Mouse (Mus musculus) embryo, embryonic 10 days (tissue): ENCODE data around the gene Ffar2.
"Not testable (repeated sequence)": the region's sequence is repeated elsewhere in the genome, so short reads cannot be mapped to it uniquely, and the experiment has no call there.

Experiments
- DNase-seq: peaks from one replicate; pipeline ENCODE4 v3.0.0-alpha.2; 2015; ENCODE audit warnings: low spot score

The Ffar2 gene

GRCm38 (mm10) chr7:30823675-30824074, at the start of gene Ffar2:
TSS of gene Ffar2 (minus strand) at chr7:30823775.
- DNase-seq: no peak

- DNase-seq: peak; percentile 81
Measured at GRCm38 (mm10) chr7:30873083-30873482, 49.5 kb upstream of the Ffar2 start.

- no peak for DNase-seq
Measured at GRCm38 (mm10) chr7:30863386-30863785, 39.8 kb upstream of the Ffar2 start.

DNA sequence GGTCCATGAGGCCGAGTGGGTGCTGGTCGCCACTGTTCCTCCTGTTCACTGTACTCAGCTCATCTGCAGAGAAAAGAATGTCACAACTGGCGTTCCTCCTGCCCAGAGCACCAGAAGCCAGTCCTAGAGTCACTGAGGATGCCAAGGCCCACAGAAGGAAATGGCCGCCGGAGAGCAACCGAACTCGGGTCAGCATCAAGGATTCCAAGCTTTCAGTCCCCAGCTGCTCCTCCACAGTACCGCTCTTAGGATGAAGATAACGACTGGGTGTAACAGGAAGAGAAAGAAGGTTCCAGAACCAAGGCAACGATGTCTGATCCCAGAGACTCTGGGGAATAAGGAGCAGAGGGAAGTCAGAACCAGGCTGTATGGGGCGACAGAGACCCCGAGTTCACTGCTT, 37.9 kb upstream of the Ffar2 start, which contains the start of gene Ffar1:
Ffar1 (minus strand) TSS at position 101 of the 400 bp plus-strand sequence.
- no peak for DNase-seq

GRCm38 (mm10) chr7:30859635-30860402, 36.2 kb upstream of the Ffar2 start:
- peak; percentile 86 for DNase-seq

DNA sequence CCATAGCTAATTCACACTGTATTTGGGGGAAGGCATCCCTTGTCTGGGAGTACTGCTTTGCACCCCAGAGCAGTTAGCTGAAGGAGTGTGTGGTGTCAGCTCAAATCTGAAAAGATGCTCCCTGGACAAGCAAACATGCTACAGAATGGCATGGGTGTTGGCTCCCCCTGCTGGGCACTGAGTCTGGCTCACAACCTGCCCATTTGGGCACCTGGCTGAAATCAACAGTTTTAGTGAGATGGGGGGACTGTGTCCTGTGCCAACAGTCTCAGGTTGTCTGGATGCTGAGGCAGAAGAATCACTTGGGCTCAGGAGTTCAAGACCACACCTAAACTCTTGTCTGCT, 35.7 kb upstream of the Ffar2 start:
- DNase-seq: peak; percentile 84

DNA sequence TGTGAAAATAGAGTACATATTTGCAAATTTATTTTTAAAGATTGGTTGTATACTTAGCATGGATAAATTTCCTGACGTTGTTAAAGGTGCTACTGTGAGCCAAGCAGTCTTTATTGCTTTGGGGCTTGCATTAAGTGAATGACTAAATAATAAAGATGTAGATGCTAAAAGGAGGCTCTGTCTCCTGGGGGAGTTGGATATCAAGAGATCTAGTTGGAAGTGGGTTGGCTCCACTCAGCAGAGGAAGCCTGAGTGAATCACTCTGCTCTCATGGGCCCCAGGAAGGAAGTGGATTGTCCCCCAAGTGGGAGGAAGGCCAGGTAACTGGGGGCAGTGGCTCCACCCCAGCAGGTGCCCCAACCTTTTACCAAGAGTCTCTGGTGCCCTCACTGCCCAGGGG, 34.2 kb upstream of the Ffar2 start:
- DNase-seq: no peak

- no peak for DNase-seq
Measured at GRCm38 (mm10) chr7:30856078-30856477, 32.5 kb upstream of the Ffar2 start, which contains the start of gene Ffar3. TSS of gene Ffar3 (minus strand) at chr7:30856178.

DNA sequence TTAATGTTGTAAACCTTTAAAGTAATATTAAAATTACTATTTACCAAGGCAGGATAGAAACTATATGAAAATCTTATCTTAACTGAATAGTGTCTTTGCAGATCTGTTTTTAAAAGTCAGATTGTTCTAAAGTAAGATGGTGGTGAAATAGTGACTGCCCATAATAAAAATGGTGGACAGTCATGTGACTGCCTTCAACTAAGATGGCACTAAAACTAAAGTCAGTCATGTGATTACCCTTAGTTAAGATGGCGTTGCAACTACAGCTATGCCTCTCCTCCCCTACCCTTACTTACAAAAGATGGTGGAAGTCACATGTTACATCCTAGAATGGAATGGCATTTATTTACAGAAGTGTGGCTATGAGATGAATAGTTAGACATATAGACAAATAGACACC, 27.8 kb upstream of the Ffar2 start:
- DNase-seq: no peak

DNA sequence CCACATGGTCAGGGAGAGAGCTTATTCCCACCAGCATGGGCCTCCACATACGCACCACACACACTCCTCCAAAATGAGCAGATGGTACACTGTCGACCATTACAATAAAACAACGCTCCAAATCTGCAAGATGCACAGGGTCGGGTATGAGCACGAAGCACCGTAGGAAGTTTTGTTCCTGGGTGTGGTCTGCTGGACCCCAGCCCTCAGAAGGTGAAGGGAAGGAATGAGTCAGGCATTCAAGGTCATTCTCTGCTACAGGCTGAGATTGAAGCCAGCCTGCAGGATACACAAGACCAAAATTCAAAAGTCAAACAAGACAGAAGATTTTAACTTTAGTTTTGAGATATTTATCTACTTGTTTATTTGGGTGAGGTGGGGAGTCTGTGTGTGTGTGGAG, 24.4 kb upstream of the Ffar2 start:
- no peak for DNase-seq

DNA sequence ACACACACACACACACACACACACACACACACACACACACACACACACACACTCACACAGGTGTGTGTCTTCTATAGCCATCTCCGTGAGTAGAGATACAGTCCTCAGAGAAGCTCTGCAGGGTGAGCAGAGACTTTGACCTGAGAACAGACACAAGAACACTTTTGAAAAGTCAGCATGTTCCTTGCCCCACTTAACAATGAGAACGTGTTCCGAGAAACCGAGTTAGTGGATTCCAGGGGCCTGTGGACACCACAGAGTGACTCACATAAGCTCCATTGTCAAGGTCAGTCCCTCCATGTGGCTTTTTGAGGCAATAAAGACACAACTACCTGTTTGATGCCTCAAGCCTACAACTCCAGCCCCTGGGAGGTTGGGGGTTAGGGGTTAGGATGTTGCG, 23.8 kb upstream of the Ffar2 start:
- no peak for DNase-seq

- no peak for DNase-seq
Measured at GRCm38 (mm10) chr7:30846505-30847053, 23.0 kb upstream of the Ffar2 start.

DNA sequence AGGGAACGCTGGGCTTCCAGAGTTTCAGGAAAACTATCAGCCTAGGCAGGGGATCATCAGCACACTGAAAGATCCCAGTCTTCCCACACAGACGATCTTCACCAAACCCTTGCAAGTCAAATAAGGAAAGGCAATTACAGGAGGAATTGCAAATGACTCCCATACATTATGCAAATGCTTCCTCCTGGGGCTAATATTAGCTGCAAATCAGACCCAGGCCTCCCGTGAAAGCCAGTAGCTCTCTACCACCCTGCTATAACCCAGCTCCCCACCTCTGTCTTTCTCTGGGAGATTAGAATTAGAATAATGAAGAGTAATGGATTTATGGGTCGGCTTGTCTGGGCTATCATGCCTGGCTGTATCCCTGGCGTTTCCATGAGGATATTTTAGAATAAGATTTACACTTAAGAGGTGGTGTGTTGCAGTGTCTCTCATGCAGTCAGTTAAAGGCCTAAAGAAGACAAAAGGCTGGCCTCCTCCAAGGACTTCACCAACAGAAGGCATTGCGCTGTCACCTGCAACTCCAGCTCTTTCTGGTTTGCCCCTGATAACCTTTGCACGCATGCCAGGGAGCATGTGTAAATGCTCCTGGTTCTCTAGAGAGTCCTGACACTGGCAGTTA, 21.2 kb upstream of the Ffar2 start:
- no peak for DNase-seq

- no peak for DNase-seq
Measured at GRCm38 (mm10) chr7:30842092-30842491, 18.5 kb upstream of the Ffar2 start.

- DNase-seq: no peak
Measured at GRCm38 (mm10) chr7:30841379-30841778, 17.8 kb upstream of the Ffar2 start.

DNA sequence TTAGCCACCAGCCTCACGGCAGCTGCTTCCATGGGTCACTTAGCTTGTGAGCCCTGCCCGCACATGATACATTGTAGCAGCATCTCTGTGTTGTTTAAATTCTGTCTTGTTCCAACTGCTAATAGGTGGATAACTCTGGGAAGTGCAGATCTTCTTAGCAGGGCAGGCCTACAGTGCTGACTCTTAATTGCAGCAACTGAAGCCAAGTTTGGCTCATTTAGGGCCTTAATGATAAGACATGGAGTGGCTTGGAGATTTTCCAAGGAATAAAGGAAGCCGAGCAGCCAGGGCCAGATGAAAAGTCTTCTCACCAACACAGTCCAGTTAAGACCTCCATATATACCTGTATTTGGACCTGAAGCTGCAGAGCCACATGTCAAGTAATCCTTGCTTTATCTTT, 16.7 kb upstream of the Ffar2 start:
- DNase-seq: no peak

DNA sequence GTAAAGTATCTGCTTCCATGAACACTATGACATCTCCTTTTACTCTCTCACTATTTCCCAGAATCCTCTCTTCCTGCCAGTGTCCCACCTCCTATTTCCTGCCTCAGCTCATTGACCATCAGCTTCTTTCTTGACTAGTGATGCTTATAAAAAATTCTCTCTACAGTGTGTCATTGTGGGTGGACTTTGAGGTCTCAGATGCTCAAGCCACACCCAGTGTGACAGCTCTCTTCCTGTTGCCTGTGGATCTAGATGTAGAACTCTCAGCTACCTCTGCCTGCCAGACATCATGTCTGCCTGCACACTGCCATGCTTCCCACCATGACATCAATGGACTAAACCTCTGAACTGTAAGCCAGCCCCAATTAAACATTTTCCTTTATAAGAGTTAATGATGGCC, 13.7 kb upstream of the Ffar2 start:
- no peak for DNase-seq

DNA sequence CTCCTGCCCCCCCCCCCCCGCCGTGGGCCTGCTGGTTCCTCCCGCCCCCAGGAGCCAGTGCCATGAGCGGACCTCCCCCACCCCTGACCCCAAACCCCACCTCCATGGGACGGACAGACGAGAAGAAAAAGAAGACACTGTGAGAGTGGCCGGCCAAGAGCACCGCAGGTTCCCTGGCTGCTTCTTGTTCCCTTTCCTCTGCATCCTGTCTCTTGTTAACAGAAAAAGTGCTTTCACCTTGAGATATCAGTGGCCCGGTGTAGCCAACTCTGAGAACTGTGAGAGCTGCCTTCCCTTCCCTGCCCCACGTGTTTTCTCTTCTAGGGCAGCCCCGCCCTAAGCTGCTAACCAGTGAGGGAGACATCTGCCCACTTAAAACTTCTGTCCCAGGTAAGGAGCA, 9.1 kb upstream of the Ffar2 start:
- DNase-seq: not testable (repeated sequence)

GRCm38 (mm10) chr7:30832261-30832660, 8.7 kb upstream of the Ffar2 start:
- no peak for DNase-seq

GRCm38 (mm10) chr7:30829428-30829827, 5.9 kb upstream of the Ffar2 start:
- no peak for DNase-seq

- not testable (repeated sequence) for DNase-seq
Measured at GRCm38 (mm10) chr7:30828871-30829270, 5.3 kb upstream of the Ffar2 start.

DNA sequence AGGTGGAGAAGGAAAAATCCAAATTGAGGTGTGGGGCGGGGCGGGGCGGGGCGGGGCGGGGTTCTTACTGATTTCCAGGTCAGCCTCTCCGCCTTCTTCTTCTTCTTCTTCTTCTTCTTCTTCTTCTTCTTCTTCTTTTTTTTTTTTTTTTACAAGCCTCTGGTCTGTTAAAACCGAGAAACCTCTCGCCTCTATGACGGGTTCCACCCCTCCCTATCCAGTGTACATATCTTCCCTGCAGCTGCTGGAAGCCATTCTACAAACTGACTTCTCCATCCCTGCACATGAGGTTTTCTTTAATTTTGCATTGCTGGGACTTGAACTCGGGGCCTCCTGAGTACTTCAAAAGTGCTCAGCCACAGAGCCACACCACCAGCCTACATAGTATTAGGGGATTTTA, 3.1 kb upstream of the Ffar2 start:
- no peak for DNase-seq

DNA sequence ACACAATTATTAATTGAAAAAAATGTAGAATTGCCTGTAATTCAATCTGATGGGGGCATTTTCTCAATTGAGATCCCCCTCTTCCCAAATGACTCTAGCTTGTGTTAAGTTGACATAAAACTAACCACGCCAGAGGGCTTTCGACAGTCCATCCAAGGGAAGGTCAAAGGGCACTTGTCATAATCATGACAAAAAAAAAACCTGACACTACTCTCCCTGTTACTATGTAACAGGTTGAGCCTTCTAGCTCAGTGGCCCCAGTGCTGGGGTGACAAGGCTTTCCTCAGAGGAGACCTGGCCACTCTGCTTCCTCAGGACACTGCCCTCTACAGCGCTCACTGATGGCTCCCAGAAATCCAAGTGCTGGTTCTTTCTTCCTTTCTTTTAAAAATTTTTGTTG, 731 bp upstream of the Ffar2 start:
- DNase-seq: no peak
